Mouse (Mus musculus) heart, postnatal 0 days (tissue): ENCODE measurements around the gene Cep112. TPM values are rescaled to one million over a fixed set of nuclear protein-coding genes. Genes with fewer than 3 reads are reported as not detected.

Source experiments
- ATAC-seq: fragments of 200-750 bp; cut with Nextera tagmentation; 2 replicates; pipeline ENCODE4 v1.8.0; 2017; ENCODE audit warnings: low read depth, moderate number of reproducible peaks, moderate library complexity; ENCODE audit not compliant: insufficient read depth
- DNase-seq: peaks from one replicate; pipeline ENCODE4 v3.0.0-alpha.2; 2016; ENCODE audit warnings: low spot score
- H3K27ac ChIP-seq: fragments of 300-500 bp; sonication (generic); 2 replicates; pipeline ENCODE4 v1.5.1; 2014; ENCODE audit warnings: low read depth, mild to moderate bottlenecking
- H3K27me3 ChIP-seq: fragments of 300-500 bp; sonication (generic); 2 replicates; pipeline ENCODE4 v1.6.1; 2014; ENCODE audit warnings: low read length, mixed read lengths; ENCODE audit not compliant: control insufficient read depth, insufficient read depth
- H3K36me3 ChIP-seq: fragments of 300-500 bp; sonication (generic); replicated peaks from 2 replicates; pipeline ENCODE4 v1.6.1; 2014; ENCODE audit warnings: low read length, mixed read lengths; ENCODE audit not compliant: control insufficient read depth, insufficient read depth
- H3K4me1 ChIP-seq: fragments of 300-500 bp; sonication (generic); 2 replicates; pipeline ENCODE4 v1.6.1; 2014; ENCODE audit warnings: antibody characterized with exemption; ENCODE audit not compliant: control insufficient read depth, insufficient read depth
- H3K4me2 ChIP-seq: fragments of 300-500 bp; sonication (generic); 2 replicates; pipeline ENCODE4 v1.6.1; 2014; ENCODE audit warnings: low read depth, mild to moderate bottlenecking, low read length, moderate library complexity
- H3K4me3 ChIP-seq: fragments of 300-500 bp; sonication (generic); 2 replicates; pipeline ENCODE4 v1.5.1; 2014; ENCODE audit warnings: low read depth, low read length
- H3K9ac ChIP-seq: fragments of 300-500 bp; sonication (generic); replicated peaks from 2 replicates; pipeline ENCODE4 v1.6.1; 2014; ENCODE audit warnings: low read depth, low read length, mixed read lengths
- H3K9me3 ChIP-seq: fragments of 300-500 bp; sonication (generic); replicated peaks from 2 replicates; pipeline ENCODE4 v1.6.1; 2016; ENCODE audit warnings: low read length; ENCODE audit not compliant: control insufficient read depth
- CTCF ChIP-seq: IDR thresholded peaks from 2 replicates; pipeline ENCODE4 v1.5.1; 2016; ENCODE audit warnings: antibody characterized with exemption, control low read depth, low read depth
- EP300 ChIP-seq: IDR thresholded peaks from 2 replicates; pipeline ENCODE4 v1.6.1; 2016; ENCODE audit warnings: antibody characterized with exemption, low read depth
- WGBS: fragments of 180-500 bp; shearing (Covaris S2); extraction: QIAGEN DNeasy Blood & Tissue Kit; methylation state at CpG from one replicate; pipeline ENCODE4 v1.1.7; 2014; 5-methylcytosine and 5-hydroxymethylcytosine counted together
- polyA plus RNA-seq: library from polyadenylated mRNA; unstranded; fragments of >200 nt; fragmentation: Nextera tagmentation; extraction: Ambion mirVana; gene quantifications from 2 replicates; pipeline ENCODE4 v1.2.1, GENCODE M21; 2015
- total RNA-seq: library from RNA; depleted of rRNA; stranded (reverse); fragments of >200 nt; gene quantifications from 2 replicates; pipeline ENCODE4 v1.2.3, GENCODE M21; 2014; ENCODE audit warnings: low replicate concordance

Cep112 gene
- total and polyA plus RNA-seq, 2 experiments from 2014 or later = 1.2 to 5.8 TPM

GRCm38 (mm10) chr11:108777158-108777557, 352.2 kb downstream of the Cep112 start:
- H3K4me2 ChIP-seq = no peak overlapping the region
- H3K27ac ChIP-seq = no peak overlapping the region
- ATAC-seq = no peak
- no peaks in the 10 kb centered on the region for H3K36me3 ChIP-seq
- TF ChIP-seq CTCF (no peak), EP300 (no peak)
- no peak overlapping the region for H3K4me3 ChIP-seq
- H3K27me3 ChIP-seq = no peaks in the 10 kb centered on the region
- 48% methylated on average over 3 of the region's 3 CpGs for WGBS
- H3K4me1 ChIP-seq = no peaks in the 10 kb centered on the region
- H3K9ac ChIP-seq = no peak overlapping the region
- no peaks in the 10 kb centered on the region for H3K9me3 ChIP-seq
- DNase-seq = no peak

- Histone ChIP-seq H3K4me2 (no peak overlapping the region), H3K9me3 (no peaks in the 10 kb centered on the region), H3K4me3 (no peak overlapping the region), H3K27ac (no peak overlapping the region), H3K9ac (no peak overlapping the region), H3K36me3 (no peaks in the 10 kb centered on the region), H3K27me3 (no peaks in the 10 kb centered on the region), H3K4me1 (0 out of 2 replicates have a peak, but pooled peaks cover 3% of the 10 kb centered on the region)
- WGBS = 68% methylated on average over 15 of the region's 15 CpGs
- no peak for DNase-seq
- ATAC-seq = no peak
- TF ChIP-seq EP300 (no peak), CTCF (no peak)
Measured at GRCm38 (mm10) chr11:108780271-108781250, 355.6 kb downstream of the Cep112 start.

GRCm38 (mm10) chr11:108798398-108798797, 373.4 kb downstream of the Cep112 start:
- H3K9me3 ChIP-seq = no peaks in the 10 kb centered on the region
- TF ChIP-seq CTCF = no peak
- TF ChIP-seq EP300 = no peak
- 58% methylated on average over 5 of the region's 5 CpGs for WGBS
- no peak overlapping the region for H3K4me2 ChIP-seq
- no peak overlapping the region for H3K4me3 ChIP-seq
- no peaks in the 10 kb centered on the region for H3K27me3 ChIP-seq
- no peaks in the 10 kb centered on the region for H3K4me1 ChIP-seq
- H3K36me3 ChIP-seq = no peaks in the 10 kb centered on the region
- ATAC-seq = no peak
- DNase-seq = no peak
- H3K9ac ChIP-seq = no peak overlapping the region
- no peak overlapping the region for H3K27ac ChIP-seq

GRCm38 (mm10) chr11:108799695-108800094, 374.7 kb downstream of the Cep112 start:
- WGBS = 39% methylated on average over 3 of the region's 3 CpGs
- TF ChIP-seq EP300 (no peak), CTCF (no peak)
- no peak for ATAC-seq
- no peaks in the 10 kb centered on the region for H3K9me3 ChIP-seq
- no peak for DNase-seq
- no peak overlapping the region for H3K9ac ChIP-seq
- no peaks in the 10 kb centered on the region for H3K36me3 ChIP-seq
- no peaks in the 10 kb centered on the region for H3K27me3 ChIP-seq
- no peak overlapping the region for H3K4me2 ChIP-seq
- no peaks in the 10 kb centered on the region for H3K4me1 ChIP-seq
- no peak overlapping the region for H3K4me3 ChIP-seq
- no peak overlapping the region for H3K27ac ChIP-seq

- TF ChIP-seq CTCF = no peak
- TF ChIP-seq EP300 = no peak
- Histone ChIP-seq H3K36me3 (no peaks in the 10 kb centered on the region), H3K9me3 (no peaks in the 10 kb centered on the region), H3K9ac (no peak overlapping the region), H3K4me3 (no peak overlapping the region), H3K4me1 (no peaks in the 10 kb centered on the region), H3K27me3 (no peaks in the 10 kb centered on the region), H3K4me2 (no peak overlapping the region), H3K27ac (no peak overlapping the region)
- 71% methylated on average over 3 of the region's 3 CpGs for WGBS
- DNase-seq = no peak
- ATAC-seq = no peak
Measured at GRCm38 (mm10) chr11:108804030-108804429, 379.0 kb downstream of the Cep112 start.
